Mouse (Mus musculus) left cerebral cortex, adult 9 months (tissue): ENCODE results near the gene Pcmt1.

Source experiments
- DNase-seq, 2 experiments: peaks; one replicate each; pipeline ENCODE4 v3.0.0; 2022; ENCODE audit warnings: low spot score in 2 of 2

The Pcmt1 gene

DNA sequence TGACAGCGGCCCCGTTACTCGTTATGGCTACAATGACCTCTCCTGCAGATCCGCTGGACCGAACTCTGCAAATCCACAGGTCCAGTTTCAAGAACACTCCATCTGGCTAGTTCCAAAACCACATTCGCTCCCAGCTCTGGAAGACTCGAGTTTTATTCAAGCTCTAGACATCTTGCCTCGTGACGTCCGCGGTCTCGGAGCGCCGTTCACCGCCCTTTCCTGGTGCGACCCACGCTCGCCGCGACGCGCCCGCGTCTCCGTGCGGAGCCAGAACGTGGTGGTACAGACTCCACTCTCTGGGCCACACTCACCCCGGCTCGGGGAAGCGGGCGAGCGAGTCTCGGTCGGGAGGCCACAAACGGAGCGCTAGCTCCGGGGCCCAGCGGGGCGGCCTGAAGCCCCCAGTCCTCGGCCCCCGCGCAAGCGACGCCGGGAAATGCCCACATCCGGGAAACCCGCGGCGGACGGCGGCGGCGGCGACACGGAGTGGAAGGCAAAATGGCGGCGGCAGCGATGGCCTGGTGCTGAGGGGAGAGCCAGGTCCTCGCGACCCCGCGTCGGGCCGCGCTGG, at the start of gene Pcmt1, which contains the start of gene Lats1:
Pcmt1 (minus strand) TSS at position 406 of the 571 bp plus-strand sequence.
Lats1 (plus strand) TSS at position 484 of the 571 bp plus-strand sequence.
- peak; percentile 48 to 79 for DNase-seq

DNA sequence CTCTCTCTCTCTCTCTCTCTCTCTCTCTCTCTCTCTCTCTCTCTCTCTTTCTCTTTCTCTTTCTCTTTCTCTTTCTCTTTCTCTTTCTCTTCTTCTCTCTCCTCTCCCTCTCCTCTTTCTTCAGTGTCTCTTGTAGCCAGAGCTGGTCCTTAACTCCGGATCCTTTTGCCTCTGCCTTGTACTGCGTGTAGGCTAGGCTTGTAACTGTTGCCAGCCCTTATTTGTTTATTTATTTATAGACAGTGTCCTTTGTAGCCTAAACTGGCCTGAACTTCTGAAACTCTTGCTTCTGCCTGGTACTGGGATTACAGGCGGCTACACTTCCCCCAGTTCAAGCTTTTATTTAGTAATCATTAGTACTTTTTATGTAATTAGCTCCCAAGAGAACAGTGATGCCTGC, 46.1 kb upstream of the Pcmt1 start:
- no peak for DNase-seq

- no peak for DNase-seq
Measured at GRCm38 (mm10) chr10:7726501-7726812, 45.5 kb upstream of the Pcmt1 start.

GRCm38 (mm10) chr10:7725751-7726500, 45.0 kb upstream of the Pcmt1 start, which contains the start of gene Katna1:
Katna1 (plus strand) TSS chr10:7726000.
- peak; percentile 71 to 88 for DNase-seq

GRCm38 (mm10) chr10:7715056-7715455, 34.1 kb upstream of the Pcmt1 start:
- no peak for DNase-seq

DNA sequence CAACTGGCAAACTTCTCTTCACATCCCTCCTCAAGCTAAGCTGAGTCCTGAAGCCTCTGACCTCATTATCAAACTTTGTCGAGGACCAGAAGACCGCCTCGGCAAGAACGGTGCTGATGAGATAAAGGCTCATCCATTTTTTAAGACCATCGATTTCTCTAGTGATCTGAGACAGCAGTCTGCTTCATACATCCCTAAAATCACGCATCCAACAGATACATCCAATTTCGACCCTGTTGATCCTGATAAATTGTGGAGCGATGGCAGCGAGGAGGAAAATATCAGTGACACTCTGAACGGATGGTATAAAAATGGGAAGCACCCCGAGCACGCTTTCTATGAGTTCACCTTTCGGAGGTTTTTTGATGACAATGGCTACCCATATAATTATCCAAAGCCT, 31.6 kb upstream of the Pcmt1 start:
- no peak for DNase-seq

GRCm38 (mm10) chr10:7710121-7710520, 29.2 kb upstream of the Pcmt1 start:
- no peak for DNase-seq

- no peak for DNase-seq
Measured at GRCm38 (mm10) chr10:7702586-7702985, 21.6 kb upstream of the Pcmt1 start.

DNA sequence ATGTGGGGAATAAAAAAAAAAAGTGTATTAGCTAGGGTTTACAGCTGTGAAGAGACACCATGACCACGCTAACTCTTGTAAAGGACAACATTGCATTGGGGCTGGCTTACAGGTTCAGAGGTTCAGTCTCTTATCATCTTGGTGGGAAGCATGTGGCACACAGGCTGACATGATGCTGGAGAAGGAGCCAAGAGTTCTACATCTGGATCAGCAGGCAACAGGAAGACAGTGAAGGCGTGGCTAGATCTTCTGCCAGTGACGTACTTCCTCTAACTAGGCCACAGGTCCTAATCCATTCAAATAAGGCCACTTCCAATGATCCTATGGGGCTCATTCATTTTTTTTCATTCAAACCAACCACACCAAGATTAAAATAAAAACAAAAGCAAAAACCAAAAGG, 19.2 kb upstream of the Pcmt1 start:
- no peak for DNase-seq

DNA sequence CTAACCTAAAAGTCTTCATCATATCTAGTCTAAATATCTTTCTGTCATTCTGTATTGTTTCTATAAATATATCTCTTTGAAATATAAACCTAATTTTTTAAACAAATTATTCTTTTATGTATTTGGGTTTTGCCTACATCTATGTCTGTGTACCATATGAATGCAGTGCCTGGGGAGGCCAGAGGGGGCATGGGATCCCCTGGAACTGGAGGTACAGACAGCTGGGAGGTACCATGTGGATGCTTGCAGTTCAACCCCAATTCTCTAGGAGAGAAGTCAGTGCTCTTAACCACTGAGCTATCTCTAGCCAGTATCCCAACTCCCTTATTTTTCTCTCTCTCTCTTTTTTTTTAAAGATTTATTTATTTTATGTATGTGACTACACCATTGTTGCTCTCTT, 14.3 kb upstream of the Pcmt1 start:
- no peak for DNase-seq

GRCm38 (mm10) chr10:7686902-7687301, 6.0 kb upstream of the Pcmt1 start:
- no peak for DNase-seq

GRCm38 (mm10) chr10:7682249-7682648, 1.3 kb upstream of the Pcmt1 start:
- no peak for DNase-seq

DNA sequence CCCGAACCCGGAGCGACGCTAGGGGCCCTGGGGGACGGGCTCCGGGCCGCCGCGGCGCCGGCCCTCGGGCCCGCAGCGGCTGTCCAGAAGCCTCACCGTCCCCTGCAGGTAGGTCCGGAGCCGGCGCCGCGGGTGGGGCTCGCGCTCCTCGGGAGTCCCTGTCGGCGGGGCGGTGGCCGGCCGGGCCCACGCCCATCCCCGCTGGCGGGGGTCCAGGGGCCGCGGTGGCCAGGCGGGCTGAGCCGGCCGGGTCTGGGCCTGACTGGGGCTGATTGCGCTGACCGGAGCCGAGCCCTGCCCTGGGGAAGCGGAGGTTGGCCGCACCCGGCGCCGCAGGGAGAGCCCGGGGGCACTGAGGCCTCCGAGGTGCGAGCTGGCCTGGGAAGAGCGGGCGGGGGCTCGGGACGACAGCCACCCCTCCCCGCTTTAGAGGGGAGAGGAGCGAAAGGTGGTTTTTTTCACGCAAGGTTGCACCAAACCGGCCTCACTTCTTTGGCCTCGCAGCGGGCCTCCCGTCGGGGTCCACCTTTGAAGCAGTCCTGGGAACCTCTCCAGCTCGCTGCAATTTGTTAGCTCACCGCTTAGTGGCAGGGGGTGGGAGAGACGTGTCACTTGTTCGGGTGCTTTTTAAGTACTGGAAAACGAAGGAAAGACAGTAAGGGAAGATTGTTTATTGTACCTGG, 548 bp upstream of the Pcmt1 start:
- DNase-seq = peak in 1 of 2 experiments; percentile 36

- DNase-seq = no peak
Measured at GRCm38 (mm10) chr10:7673673-7674072, 7.3 kb downstream of the Pcmt1 start.

GRCm38 (mm10) chr10:7667342-7667802, 13.6 kb downstream of the Pcmt1 start, which contains the start of gene Nup43:
Nup43 (plus strand) TSS chr10:7667503.
- peak; percentile 65 to 87 for DNase-seq

GRCm38 (mm10) chr10:7664889-7665288, 16.0 kb downstream of the Pcmt1 start:
- no peak for DNase-seq

- DNase-seq = no peak
Measured at GRCm38 (mm10) chr10:7664027-7664526, 16.9 kb downstream of the Pcmt1 start.

DNA sequence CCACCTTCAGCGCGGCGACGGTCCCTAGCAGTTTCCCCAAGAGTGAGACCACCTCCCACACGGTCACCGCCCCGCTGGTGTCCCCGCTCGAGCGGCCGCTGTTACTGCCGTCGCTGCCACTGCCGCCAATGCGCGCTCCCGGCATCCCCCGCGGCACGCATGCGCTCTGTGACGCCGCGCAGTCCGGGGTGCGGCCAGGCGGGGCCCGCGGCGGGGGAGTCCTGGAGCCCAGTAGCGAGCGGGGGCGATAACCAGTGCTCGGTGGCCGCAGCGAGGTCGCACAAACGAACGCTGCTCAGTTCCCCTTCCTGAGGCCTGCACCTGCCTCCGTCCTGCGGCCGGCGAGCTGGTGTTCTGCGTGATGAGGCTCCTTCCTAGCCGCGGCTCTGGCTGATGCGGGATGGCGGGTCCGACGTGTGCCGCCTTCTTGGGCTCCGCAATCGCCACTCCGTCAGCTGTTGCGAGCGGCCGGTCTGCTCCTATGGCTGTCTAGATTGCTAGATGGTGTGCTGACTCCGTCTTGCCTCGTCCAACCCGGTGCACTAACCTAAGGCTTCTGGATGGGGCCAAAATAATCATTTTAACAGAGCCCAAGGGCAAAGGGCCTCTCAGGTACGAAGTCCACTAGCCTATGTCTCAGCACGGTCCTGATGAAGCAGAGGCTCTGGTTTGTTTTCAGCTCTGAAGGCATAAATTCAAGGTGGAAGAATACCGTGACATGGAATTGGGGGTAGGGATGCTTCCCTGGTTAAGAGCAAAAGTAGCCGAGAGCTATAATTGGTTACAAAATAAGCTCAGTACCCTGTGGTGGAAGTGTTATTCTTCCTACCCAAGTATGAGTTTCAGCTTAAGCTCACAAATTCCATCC, 17.5 kb downstream of the Pcmt1 start:
- peak; percentile 59 to 89 for DNase-seq

DNA sequence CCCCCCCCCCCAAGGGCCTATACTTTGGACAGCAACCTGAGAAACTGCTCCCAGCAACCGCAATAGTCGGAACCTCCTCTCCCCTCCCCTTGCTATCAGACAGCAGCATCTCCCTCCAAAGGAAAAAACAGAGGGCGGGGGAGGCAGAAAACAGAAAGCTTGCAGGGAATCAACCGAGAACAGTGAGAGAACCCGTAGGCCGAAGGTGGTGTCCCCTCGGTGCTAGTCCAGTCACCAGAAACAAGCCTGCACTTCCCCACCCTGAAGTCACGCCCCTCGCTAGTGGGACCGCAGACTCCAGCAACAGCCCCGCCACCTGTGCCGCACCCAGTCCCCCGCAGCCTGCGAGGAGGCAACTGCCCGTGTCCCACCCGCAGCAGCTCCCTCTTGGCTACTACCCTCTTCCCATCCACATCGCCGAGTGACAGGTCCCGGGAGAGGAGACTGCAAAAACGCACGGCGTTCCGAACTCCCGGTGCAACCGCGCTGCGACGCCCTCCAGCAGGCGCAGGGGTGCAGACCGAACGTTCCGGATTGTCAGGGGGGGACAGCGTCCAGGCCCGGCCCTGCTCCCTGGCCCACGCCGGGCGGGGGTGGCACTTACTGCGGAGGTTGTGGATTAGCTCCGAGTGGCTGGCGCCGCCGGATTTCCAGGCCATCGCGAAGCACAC, 18.3 kb downstream of the Pcmt1 start:
- DNase-seq = peak in 1 of 2 experiments; percentile 27

GRCm38 (mm10) chr10:7651057-7651456, 29.9 kb downstream of the Pcmt1 start:
- no peak for DNase-seq

DNA sequence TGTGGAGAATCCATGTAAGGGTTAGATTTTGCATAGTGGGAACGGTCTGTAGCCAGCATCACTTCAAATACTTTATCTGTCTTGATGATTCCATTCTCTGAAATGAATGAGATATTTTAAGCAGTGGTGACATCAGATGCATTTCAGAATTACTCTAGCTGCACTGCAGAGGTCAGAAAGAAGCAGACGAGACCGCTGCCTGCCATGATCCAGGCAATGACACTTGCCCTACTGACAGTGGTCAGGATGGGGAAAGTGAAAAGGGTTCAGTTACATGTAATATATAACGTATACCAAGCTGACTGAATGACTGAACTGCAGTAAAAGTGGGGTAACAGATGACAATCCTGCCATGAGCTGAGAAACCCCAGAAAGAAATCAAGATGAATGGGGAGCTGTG, 31.9 kb downstream of the Pcmt1 start:
- no peak for DNase-seq
